Mouse (Mus musculus): ENCODE data around the gene Rnf144b. TPM values are rescaled to one million over a fixed set of nuclear protein-coding genes. Genes with fewer than 3 reads are reported as not detected.

The Rnf144b gene
- polyA plus RNA-seq, 1 experiment from 2014 or later = 1.2 TPM

GRCm38 (mm10) chr13:47248289-47249010 lies 126.0 kb downstream of the Rnf144b start:
- Histone ChIP-seq H3K36me3 (no peaks in the 10 kb centered on the region), H3K4me3 (replicated peaks) (no peak overlapping the region), H3K27ac (replicated peaks) (peak overlapping the region; percentile 37; the same call in 1 of the 2 replicates), H3K4me1 (peaks cover 10% of the 10 kb centered on the region; the same call in 1 of the 2 replicates), H3K27me3 (replicated peaks) (no peaks in the 10 kb centered on the region), H3K9me3 (replicated peaks) (no peaks in the 10 kb centered on the region), H3K4me2 (no peak overlapping the region), H3K9ac (replicated peaks) (no peak overlapping the region)
- WGBS = 44% methylated on average over 8 of the region's 8 CpGs
- no peak for ATAC-seq (ENCODE audit: low FRiP score)

- 94% methylated on average over 1 of the region's 1 CpGs for WGBS
- no peak overlapping the region for H3K4me3 ChIP-seq (replicated peaks)
- ATAC-seq (ENCODE audit: low FRiP score) = no peak
- H3K36me3 ChIP-seq = no peaks in the 10 kb centered on the region
- no peaks in the 10 kb centered on the region for H3K9me3 ChIP-seq (replicated peaks)
- H3K4me1 ChIP-seq = peaks cover 4% of the 10 kb centered on the region; the same call in 1 of the 2 replicates
- no peak overlapping the region for H3K4me2 ChIP-seq
- no peak overlapping the region for H3K27ac ChIP-seq (replicated peaks)
- H3K27me3 ChIP-seq (replicated peaks) = no peaks in the 10 kb centered on the region
- no peak overlapping the region for H3K9ac ChIP-seq (replicated peaks)
Observed at GRCm38 (mm10) chr13:47250615-47251014, 128.2 kb downstream of the Rnf144b start.

GRCm38 (mm10) chr13:47251114-47251764 lies 128.8 kb downstream of the Rnf144b start:
- Histone ChIP-seq H3K27ac (replicated peaks) (no peak overlapping the region), H3K9ac (replicated peaks) (no peak overlapping the region), H3K27me3 (replicated peaks) (no peaks in the 10 kb centered on the region), H3K9me3 (replicated peaks) (no peaks in the 10 kb centered on the region), H3K4me1 (peaks cover 4% of the 10 kb centered on the region; the same call in 1 of the 2 replicates), H3K4me2 (no peak overlapping the region), H3K36me3 (no peaks in the 10 kb centered on the region), H3K4me3 (replicated peaks) (no peak overlapping the region)
- WGBS = 97% methylated on average over 2 of the region's 2 CpGs
- ATAC-seq (ENCODE audit: low FRiP score) = no peak

GRCm38 (mm10) chr13:47253711-47254110 lies 131.3 kb downstream of the Rnf144b start:
- H3K4me2 ChIP-seq = no peak overlapping the region
- no peak overlapping the region for H3K27ac ChIP-seq (replicated peaks)
- H3K27me3 ChIP-seq (replicated peaks) = no peaks in the 10 kb centered on the region
- no peak overlapping the region for H3K9ac ChIP-seq (replicated peaks)
- H3K4me3 ChIP-seq (replicated peaks) = no peak overlapping the region
- 78% methylated on average over 5 of the region's 5 CpGs for WGBS
- H3K4me1 ChIP-seq = peaks cover 3% of the 10 kb centered on the region; the same call in 1 of the 2 replicates
- H3K9me3 ChIP-seq (replicated peaks) = no peaks in the 10 kb centered on the region
- ATAC-seq (ENCODE audit: low FRiP score) = no peak
- no peaks in the 10 kb centered on the region for H3K36me3 ChIP-seq

GRCm38 (mm10) chr13:47259297-47259696 lies 136.8 kb downstream of the Rnf144b start:
- Histone ChIP-seq H3K9ac (replicated peaks) (no peak overlapping the region), H3K27ac (replicated peaks) (no peak overlapping the region), H3K4me3 (replicated peaks) (no peak overlapping the region), H3K4me2 (no peak overlapping the region), H3K9me3 (replicated peaks) (no peaks in the 10 kb centered on the region), H3K4me1 (peaks cover 3% of the 10 kb centered on the region; the same call in 1 of the 2 replicates), H3K36me3 (no peaks in the 10 kb centered on the region), H3K27me3 (replicated peaks) (no peaks in the 10 kb centered on the region)
- no peak for ATAC-seq (ENCODE audit: low FRiP score)
- 71% methylated on average over 4 of the region's 4 CpGs for WGBS

- no peak overlapping the region for H3K4me3 ChIP-seq (replicated peaks)
- ATAC-seq (ENCODE audit: low FRiP score) = peak; percentile 88
- 68% methylated on average over 2 of the region's 2 CpGs for WGBS
- H3K27me3 ChIP-seq (replicated peaks) = no peaks in the 10 kb centered on the region
- no peak overlapping the region for H3K27ac ChIP-seq (replicated peaks)
- H3K4me1 ChIP-seq = peaks cover 3% of the 10 kb centered on the region; the same call in 1 of the 2 replicates
- no peaks in the 10 kb centered on the region for H3K36me3 ChIP-seq
- no peak overlapping the region for H3K9ac ChIP-seq (replicated peaks)
- no peak overlapping the region for H3K4me2 ChIP-seq
- no peaks in the 10 kb centered on the region for H3K9me3 ChIP-seq (replicated peaks)
Observed at GRCm38 (mm10) chr13:47261961-47262360, 139.5 kb downstream of the Rnf144b start.

- H3K4me1 ChIP-seq = no peaks in the 10 kb centered on the region
- no peaks in the 10 kb centered on the region for H3K27me3 ChIP-seq (replicated peaks)
- no peak overlapping the region for H3K27ac ChIP-seq (replicated peaks)
- no peaks in the 10 kb centered on the region for H3K9me3 ChIP-seq (replicated peaks)
- H3K4me3 ChIP-seq (replicated peaks) = no peak overlapping the region
- H3K9ac ChIP-seq (replicated peaks) = no peak overlapping the region
- H3K36me3 ChIP-seq = no peaks in the 10 kb centered on the region
- ATAC-seq (ENCODE audit: low FRiP score) = no peak
- WGBS = 92% methylated on average over 8 of the region's 8 CpGs
- H3K4me2 ChIP-seq = no peak overlapping the region
Observed at GRCm38 (mm10) chr13:47264382-47264781, 141.9 kb downstream of the Rnf144b start.

GRCm38 (mm10) chr13:47266411-47266810 lies 144.0 kb downstream of the Rnf144b start:
- no peak overlapping the region for H3K27ac ChIP-seq (replicated peaks)
- H3K4me2 ChIP-seq = no peak overlapping the region
- H3K36me3 ChIP-seq = no peaks in the 10 kb centered on the region
- no peaks in the 10 kb centered on the region for H3K27me3 ChIP-seq (replicated peaks)
- no peak overlapping the region for H3K4me3 ChIP-seq (replicated peaks)
- no peaks in the 10 kb centered on the region for H3K4me1 ChIP-seq
- no peak for ATAC-seq (ENCODE audit: low FRiP score)
- no peaks in the 10 kb centered on the region for H3K9me3 ChIP-seq (replicated peaks)
- WGBS = 89% methylated on average over 7 of the region's 7 CpGs
- no peak overlapping the region for H3K9ac ChIP-seq (replicated peaks)

GRCm38 (mm10) chr13:47268227-47268626 lies 145.8 kb downstream of the Rnf144b start:
- H3K4me3 ChIP-seq (replicated peaks) = no peak overlapping the region
- no peak overlapping the region for H3K27ac ChIP-seq (replicated peaks)
- no peak overlapping the region for H3K9ac ChIP-seq (replicated peaks)
- no peaks in the 10 kb centered on the region for H3K9me3 ChIP-seq (replicated peaks)
- no peaks in the 10 kb centered on the region for H3K36me3 ChIP-seq
- ATAC-seq (ENCODE audit: low FRiP score) = no peak
- WGBS = 47% methylated on average over 3 of the region's 3 CpGs
- no peaks in the 10 kb centered on the region for H3K27me3 ChIP-seq (replicated peaks)
- no peak overlapping the region for H3K4me2 ChIP-seq
- peaks cover 3% of the 10 kb centered on the region for H3K4me1 ChIP-seq

- H3K9me3 ChIP-seq (replicated peaks) = no peaks in the 10 kb centered on the region
- WGBS = 12% methylated on average over 8 of the region's 8 CpGs
- no peak for ATAC-seq (ENCODE audit: low FRiP score)
- peaks cover 16% of the 10 kb centered on the region for H3K4me1 ChIP-seq
- peak overlapping the region; percentile 41 for H3K4me2 ChIP-seq
- H3K9ac ChIP-seq (replicated peaks) = no peak overlapping the region
- H3K27ac ChIP-seq (replicated peaks) = no peak overlapping the region
- no peaks in the 10 kb centered on the region for H3K27me3 ChIP-seq (replicated peaks)
- no peaks in the 10 kb centered on the region for H3K36me3 ChIP-seq
- no peak overlapping the region for H3K4me3 ChIP-seq (replicated peaks)
Observed at GRCm38 (mm10) chr13:47272928-47273327, 150.5 kb downstream of the Rnf144b start.

GRCm38 (mm10) chr13:47273487-47273886 lies 151.0 kb downstream of the Rnf144b start:
- Histone ChIP-seq H3K9me3 (replicated peaks) (no peaks in the 10 kb centered on the region), H3K4me2 (peak overlapping the region; percentile 41), H3K4me1 (peaks cover 20% of the 10 kb centered on the region), H3K9ac (replicated peaks) (no peak overlapping the region), H3K27ac (replicated peaks) (no peak overlapping the region), H3K36me3 (no peaks in the 10 kb centered on the region), H3K27me3 (replicated peaks) (no peaks in the 10 kb centered on the region), H3K4me3 (replicated peaks) (0 out of 2 replicates have a peak overlapping the region, but pooled peaks have one; percentile 8)
- ATAC-seq (ENCODE audit: low FRiP score) = no peak
- 4% methylated on average over 11 of the region's 11 CpGs for WGBS

GRCm38 (mm10) chr13:47274139-47274538 lies 151.7 kb downstream of the Rnf144b start:
- H3K27ac ChIP-seq (replicated peaks) = no peak overlapping the region
- H3K9ac ChIP-seq (replicated peaks) = no peak overlapping the region
- no peak overlapping the region for H3K4me2 ChIP-seq
- no peak overlapping the region for H3K4me3 ChIP-seq (replicated peaks)
- H3K4me1 ChIP-seq = peaks cover 22% of the 10 kb centered on the region
- 9% methylated on average over 3 of the region's 3 CpGs for WGBS
- ATAC-seq (ENCODE audit: low FRiP score) = no peak
- no peaks in the 10 kb centered on the region for H3K36me3 ChIP-seq
- no peaks in the 10 kb centered on the region for H3K27me3 ChIP-seq (replicated peaks)
- no peaks in the 10 kb centered on the region for H3K9me3 ChIP-seq (replicated peaks)

Measured in neural tube, embryonic 15.5 days (tissue).